ENCODE assay signal across 28 mouse cellular contexts in genomic region chr14:44861161-44861560, GRCm38 (mm10). TPM values are rescaled to one million over a fixed set of nuclear protein-coding genes. Genes with fewer than 3 reads are reported as not detected.
"Had no signal": no experiment of that assay in that cellular context is flagged by ENCODE, and none has a peak within 500 bp of the region (broad histone marks: within the 10 kb centered on the region; RNA-seq: fewer than 3 reads in every experiment).

No protein-coding gene starts in this region.

- ATAC-seq: hindbrain, embryonic 16.5 days; inflammation-experienced regulatory T-cells, adult 6 months; intestine, embryonic 15.5 days; intestine, postnatal 0 days had no signal

- DNase-seq: gastrocnemius, adult 2 months; gastrocnemius, postnatal 10 days; gastrocnemius, postnatal 25 days; heart, adult 11 months; heart, adult 2 months; heart, postnatal 14 days; heart, postnatal 36 days; kidney, adult 2 months; kidney, adult 9 months; kidney, postnatal 14 days; kidney, postnatal 36 days; layer of hippocampus, adult 9-11 months; layer of hippocampus, postnatal 36 days; liver; liver, embryonic 13.5 days had no signal

RNA-seq across cellular contexts. Expression of gene Ptgdr, which starts 2.0 kb away (rescaled TPM):
- total RNA-seq: gastrocnemius, adult 2 months; gastrocnemius, postnatal 10 days; gastrocnemius, postnatal 25 days; gastrocnemius, postnatal 4 days; heart, adult 2 months; heart, postnatal 14 days; heart, postnatal 36 days had no signal
- polyA plus RNA-seq: heart, adult 2 months; heart, embryonic 11.5 days; heart, embryonic 13.5 days; heart, embryonic 15.5 days; heart, postnatal 0 days; hindbrain, embryonic 10.5 days; inflammation-experienced regulatory T-cells, adult 6 months; intestine, embryonic 15.5 days; kidney, adult 2 months; kidney, embryonic 15.5 days; kidney, postnatal 0 days; liver, embryonic 11.5 days; liver, embryonic 13.5 days had no signal
